Mouse (Mus musculus) gastrocnemius, postnatal 10 days (tissue): Measurements from ENCODE around the gene N4bp3. TPM values are rescaled to one million over a fixed set of nuclear protein-coding genes. Genes with fewer than 3 reads are reported as not detected.
"Not testable (repeated sequence)": the region's sequence is repeated elsewhere in the genome, so short reads cannot be mapped to it uniquely, and the experiment has no call there.

Experiments used
- DNase-seq: peaks from one replicate; pipeline ENCODE4 v3.0.0; 2021; ENCODE audit warnings: mixed read lengths
- total RNA-seq, 2 experiments: library from RNA; stranded (reverse); gene quantifications; 2 replicates each; pipeline ENCODE4 v1.2.3; 2021

The N4bp3 gene
- total RNA-seq, 2 experiments from 2014 or later: 12.2 to 15.7 TPM

DNA sequence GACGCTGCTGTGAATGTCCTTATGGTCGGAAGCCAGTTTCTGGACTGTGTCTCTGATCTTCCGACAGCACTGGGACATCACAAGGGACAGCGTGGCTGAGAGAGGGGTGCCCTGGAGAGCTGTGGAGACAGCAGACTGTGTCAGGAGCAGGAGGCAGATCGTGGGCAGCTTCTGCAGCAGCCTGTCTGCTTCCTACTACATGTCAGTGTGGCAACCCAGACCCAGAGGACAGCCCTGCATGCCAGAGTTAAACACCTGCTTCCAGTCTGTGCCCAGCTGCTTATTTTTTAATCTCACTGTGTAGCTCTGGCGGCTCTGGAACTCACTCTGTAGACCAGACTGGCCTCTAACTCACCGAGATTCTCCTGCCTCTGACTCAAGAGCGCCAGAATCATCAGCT is 22.7 kb downstream of the N4bp3 start:
- DNase-seq: no peak

DNA sequence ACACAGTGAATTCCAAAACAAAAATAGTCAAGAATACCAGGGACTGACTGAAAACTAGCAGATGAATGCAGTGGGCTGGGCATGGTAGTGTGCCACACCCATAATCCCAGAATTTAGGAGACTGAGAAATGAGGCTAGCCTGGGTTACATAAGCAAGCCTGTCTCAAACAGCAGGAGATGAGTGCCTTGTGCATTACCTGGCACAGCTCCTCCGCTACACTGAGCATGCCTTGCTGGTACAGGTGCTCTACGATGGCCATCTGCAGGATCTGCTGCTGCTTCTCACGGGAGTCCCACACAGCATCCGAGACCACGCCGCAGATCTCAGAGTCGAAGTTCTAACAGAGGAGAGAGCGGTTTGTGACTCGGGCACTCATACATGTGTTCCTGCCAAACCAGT is 23.2 kb downstream of the N4bp3 start:
- no peak for DNase-seq

DNA sequence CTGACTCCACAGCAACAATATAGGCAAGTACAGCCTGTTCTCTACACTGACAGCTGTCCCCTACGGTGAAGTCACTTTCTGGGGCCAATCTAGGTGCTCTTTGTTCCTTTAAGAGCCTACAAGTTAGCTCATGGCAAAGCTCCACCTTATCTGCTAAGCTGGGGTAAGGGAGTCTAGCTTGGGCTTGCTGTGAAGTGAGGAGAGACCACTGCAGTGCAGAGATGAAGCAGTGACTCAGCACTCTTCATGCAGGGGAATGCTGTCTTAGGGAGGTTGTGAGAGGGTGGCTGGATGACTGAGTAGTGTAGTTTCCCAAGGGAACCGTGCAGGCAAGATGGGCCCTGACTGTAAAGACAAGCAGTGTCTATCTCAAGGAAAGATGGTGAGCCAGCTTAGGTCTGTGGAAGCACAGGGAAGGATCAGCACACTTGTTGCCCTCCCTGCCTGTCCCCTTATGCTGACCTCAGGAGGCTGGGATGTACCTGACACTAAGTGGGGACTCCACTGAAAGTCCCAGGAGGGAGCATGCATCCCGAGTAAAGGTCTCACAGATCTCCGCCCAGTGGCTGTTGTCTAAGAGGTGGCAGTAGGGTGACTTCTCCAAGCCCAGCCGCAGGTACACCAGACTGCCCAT is 25.3 kb downstream of the N4bp3 start:
- no peak for DNase-seq

DNA sequence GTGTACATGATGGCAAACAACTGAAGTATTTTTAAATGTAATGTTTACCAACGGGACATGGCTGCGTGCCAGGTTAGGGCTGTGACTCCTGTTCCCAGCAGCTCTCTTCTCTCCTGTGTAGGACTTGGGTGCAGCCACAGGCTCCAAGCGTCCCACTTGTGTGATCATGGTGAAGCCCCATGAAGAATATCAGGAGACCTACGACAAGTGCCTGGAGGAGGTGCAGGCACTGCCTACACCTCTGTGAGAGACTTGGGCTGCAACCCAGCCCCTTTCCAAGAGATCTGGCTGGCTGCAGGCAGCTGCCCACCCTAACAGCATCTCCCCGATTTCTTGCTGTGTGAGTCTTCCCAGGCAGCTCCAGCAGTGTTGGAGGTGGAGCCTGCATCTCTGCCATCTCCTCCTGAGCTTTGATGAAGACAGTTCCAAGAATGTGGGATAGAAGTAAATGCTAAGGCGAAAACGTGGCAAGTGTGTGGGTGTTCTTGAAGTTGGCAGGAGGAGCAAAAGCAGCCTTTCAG is 27.6 kb downstream of the N4bp3 start:
- DNase-seq: no peak

DNA sequence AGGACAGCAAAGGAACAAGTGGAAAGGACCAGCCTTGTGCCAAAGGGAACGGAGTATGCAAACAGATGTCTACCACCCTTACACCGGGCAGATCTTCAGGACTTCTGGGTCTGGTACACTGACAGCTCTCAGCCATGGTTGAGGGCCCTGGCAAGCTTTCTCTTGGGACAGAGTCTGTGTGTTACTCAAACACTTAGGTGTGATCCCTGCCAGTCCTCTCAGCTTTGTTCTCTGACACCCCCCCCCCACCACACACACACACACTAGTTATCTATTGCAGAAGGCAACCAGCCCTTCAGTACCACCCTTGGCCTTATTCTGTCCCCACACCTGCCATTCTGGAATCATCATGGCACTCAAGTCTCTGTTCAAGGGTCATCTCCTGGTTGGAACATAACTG is 28.9 kb downstream of the N4bp3 start:
- DNase-seq: no peak

DNA sequence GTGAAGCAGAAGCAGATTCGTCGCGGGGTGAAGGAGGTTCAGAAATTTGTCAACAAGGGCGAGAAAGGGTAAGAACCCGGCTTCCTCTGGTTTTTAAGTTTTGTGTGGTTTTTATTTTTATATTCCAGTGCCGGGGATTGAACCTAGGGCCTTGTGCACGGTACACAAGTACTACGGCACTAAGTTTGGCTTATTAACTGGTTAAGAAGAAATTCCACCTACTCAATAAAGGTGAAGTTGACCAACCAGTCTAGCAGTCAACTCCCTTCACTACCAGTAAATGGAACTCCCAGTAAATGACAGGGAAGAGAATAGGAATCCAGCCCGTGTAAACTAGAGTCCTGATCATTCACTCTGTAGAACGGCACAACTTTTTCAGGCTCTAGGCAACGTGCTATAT is 30.6 kb downstream of the N4bp3 start:
- DNase-seq: no peak

DNA sequence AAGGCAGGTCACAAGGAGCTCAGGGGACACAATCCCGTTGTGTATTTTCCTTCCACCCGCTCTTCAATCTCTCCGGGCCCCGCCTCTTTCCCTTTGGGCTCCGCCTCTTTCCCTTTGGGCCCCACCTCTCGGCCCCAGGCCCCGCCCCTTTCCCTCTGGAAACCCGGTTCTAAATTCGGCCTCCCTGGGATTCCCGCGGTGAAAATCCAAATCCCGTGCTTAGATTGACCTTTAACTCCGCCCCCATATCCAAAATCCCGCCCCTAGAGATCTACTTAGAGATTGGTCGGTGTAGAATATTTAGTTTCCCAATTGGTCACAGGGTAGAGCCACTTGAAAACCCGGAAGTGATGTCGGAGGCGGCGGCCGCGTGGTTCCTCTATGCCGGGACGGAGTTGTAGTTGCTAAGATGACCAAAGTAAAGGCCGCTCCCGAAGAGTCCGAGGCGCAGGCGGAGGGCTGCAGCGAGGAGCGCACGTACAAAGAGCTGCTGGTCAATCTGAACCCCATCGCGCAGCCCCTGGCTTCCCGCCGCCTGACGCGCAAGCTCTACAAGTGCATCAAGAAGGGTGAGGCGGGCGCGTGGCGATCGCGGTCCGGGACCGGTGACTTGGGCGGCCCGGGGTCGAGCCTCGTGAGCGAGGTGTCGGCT is 31.1 kb downstream of the N4bp3 start, which contains the start of gene Nhp2:
Gene Nhp2 (plus strand): TSS at position 327 of the 652 bp plus-strand sequence.
- peak; percentile 93 for DNase-seq

DNA sequence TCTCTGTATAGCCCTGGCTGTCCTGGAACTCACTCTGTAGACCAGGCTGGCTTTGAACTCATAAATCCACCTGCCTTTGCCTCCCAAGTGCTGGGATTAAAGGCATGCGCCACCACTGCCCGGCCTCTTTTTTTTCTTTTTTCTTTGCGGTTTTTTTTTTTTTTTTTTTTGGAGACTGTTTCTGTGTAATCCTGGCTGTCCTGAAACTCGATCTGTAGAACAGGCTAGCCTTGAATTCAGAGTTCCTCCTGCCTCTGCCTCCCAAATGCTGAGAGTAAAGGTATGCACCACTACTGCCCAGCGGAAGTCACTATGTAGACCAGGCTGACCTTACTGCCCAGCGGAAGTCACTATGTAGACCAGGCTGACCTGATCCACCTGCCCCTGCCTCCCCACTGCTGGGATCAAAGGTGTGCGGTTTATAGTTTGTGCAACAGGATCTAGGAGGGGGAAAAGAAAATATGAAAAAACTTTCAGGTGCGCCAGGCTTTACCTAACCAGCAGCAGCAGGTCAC is 31.7 kb downstream of the N4bp3 start:
- DNase-seq: no peak

DNA sequence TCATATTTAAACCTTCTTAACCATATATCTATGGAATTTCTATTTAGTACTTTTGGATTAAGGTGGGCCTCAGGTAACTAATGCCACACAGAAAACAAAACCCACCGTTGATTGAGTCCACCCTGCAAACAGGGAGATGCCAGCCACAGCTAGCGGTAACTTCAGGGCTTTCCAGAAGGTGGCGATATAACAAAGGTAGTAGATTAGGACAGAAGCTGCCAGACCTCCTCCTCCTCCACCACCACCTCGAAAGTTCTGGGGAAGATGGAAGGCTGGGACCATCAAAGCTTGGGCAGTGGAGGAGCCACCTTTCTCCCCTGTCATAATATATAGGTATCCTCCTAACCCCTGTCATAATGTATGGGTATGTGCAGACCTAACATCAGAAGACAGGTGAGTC is 32.9 kb downstream of the N4bp3 start:
- peak; percentile 61 for DNase-seq

DNA sequence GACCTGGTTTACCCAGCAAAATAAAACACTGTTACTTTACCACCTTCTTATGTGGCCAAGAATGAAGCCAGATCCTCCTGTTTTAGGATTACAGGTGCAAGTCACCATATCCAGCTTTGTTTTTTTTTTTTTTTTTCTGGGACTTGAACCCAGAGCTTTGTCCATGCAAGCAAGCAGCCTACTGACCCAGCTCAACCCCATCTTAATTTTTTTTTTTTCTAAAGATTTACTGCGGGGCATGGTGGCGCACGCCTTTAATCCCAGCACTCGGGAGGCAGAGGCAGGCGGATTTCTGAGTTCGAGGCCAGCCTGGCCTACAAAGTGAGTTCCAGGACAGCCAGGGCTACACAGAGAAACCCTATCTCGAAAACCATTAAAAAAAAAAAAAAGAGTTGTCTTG is 34.5 kb downstream of the N4bp3 start:
- not testable (repeated sequence) for DNase-seq

DNA sequence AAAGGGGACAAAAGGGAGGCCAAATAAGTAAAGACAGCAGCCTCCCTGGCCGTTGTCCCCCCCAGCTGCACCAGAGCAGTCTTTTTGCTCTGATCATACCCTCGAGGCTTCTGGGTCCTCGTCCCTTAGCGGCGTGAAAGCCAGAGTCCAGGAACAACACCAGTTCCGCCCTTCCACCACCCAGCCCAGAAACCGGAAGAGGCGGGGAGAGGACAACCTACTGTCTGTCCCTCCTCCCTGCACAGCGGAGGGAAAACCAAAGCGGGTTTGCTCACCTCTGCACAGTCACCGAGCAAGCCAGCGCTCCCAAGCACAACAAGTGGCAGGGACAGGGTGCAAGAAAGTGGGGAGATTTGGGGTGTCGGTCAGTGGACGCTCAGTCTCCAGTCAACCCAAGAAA is 35.0 kb downstream of the N4bp3 start:
- DNase-seq: peak; percentile 52

DNA sequence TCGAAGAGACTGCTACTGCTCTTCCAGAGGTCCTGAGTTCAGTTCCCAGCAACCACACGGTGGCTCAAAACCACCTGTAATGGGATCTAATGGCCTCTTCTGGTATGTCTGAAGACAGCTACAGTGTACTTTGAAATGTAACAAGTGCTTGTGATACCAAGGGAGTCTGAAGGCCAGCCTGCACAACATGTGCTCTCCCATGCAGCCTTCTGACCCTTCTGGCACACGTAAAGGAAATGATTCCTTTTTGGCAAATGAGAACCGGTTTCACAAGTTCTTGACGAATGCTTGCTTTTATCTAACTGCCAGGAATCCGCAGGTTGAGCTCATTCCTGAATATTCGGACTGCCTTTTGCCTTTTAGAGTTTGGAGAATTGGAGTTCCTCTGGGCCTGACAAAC is 35.5 kb downstream of the N4bp3 start:
- DNase-seq: no peak

DNA sequence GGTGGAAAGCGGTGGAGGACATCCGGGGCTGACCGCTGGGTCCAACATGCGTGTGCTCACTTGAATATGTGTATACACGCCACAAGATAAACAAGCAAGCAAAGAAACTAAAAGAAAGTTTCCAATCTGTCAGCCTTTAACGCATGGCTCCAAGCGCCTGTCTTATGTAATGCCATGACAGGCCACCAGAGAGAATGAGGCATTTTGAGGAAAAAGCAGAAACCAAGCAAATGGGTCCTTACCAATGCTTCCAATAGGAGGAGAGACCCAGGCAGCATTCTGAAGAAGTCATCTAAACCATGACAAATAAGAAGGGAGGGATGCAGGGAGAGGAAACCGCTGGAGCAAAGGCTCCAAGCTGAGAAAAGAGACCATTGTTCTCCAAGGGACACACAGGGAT is 36.4 kb downstream of the N4bp3 start:
- DNase-seq: no peak

DNA sequence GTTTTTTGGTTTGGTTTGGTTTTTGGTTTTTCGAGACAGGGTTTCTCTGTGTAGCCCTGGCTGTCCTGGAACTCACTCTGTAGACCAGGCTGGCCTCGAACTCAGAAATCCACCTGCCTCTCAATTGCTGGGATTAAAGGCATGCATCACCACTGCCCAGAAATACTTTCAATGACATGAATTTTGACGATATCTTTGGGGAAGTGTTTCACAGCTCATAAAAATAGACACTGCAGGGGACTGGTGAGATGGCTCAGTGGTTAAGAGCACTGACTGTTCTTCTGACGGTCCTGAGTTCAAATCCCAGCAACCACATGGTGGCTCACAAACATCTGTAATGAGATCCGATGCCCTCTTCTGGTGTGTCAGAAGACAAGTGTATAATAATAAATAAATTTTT is 40.7 kb downstream of the N4bp3 start:
- not testable (repeated sequence) for DNase-seq

DNA sequence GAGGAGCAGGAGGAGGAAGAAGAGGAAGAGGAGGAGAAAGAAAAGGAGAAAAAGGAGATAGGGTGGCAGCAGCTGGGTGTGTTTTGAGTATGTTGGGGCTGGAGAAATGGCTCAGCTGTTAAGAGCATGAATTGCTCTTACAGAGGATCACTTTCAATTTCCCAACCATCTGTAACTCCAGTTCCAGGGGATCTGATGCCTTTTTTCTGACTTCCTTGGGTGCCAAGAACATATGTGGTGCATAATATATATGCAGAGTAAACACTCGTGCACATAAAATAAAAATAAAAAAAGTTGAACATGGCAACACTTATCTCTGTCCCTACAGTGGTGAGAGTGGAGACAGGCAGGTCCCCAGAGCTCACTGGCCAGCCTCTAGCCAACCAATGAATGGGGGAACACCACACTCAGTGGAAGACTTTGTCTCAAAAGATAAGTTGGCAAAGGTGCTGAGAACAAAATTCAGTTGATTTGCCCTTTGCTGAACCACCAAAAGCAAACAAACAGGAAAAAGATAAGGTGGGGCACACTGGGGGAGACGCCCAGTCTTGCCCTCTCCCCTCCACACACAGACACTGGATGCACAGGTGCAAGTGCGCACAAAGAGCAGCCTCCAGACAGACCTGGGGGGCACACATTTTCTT is 41.3 kb downstream of the N4bp3 start:
- DNase-seq: no peak

DNA sequence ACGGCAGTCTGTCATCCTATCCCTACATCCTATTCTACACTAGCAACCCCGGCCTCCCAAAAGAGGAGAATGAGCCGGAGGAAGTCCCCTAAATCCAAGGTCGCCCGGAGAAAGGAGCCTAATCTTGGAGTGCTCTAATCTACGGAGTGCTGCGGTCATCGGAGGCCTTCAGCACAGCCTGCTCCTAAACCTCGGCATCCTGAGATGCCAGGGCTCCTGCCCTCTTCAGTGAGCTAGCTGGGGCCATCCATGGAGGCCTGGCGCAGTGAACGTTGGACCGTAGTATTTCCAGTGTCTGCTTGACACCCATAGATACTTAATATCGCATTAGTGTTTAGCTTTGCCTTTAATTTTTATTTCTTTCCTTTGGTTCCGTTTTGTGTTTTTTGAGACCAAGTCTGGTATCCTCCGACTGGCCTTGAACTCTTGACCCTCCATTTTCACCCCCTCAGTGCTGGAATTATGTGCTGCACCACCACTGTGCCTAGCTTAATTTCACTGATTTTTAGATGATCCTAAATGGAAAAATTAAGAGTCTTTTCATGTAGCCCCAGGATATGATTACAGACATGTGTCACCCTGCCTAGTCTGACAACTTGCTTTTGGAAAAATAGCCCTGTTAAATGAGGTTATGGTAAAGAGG is 43.4 kb downstream of the N4bp3 start:
- no peak for DNase-seq

DNA sequence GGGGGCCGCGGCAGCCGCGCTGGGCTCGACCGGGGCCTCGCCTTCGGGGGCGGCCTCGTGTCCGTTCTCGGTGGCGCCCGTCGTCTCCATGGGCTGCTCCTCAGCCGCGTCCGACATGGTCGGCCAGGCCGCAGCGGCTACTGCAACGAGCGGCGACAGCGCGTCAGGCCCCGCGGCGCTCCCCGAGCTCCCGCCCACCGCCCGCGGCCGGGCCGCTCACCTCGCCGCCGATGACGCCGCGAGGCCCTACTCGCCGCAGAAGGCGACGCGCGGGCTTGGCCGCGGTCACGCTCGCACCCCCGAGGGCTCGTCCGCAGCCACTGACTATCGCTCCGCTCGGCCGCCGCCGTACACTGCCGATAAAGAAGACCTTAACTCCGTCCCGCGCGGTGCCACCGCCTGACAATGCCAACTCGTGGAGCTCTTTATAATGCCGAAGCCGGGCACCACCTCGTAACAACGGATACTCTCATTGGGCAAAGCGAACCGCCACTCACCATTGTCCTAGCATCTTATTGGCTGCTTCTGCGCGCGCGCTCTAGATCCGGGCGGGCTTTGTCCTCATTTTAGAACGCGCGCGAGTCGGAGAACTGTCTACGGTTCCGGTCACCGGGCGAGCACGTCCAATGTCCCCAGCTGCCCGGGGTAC is 44.1 kb downstream of the N4bp3 start, which contains the start of gene Hnrnpab:
Gene Hnrnpab (minus strand): TSS at position 401 of the 649 bp plus-strand sequence.
- DNase-seq: peak; percentile 92

DNA sequence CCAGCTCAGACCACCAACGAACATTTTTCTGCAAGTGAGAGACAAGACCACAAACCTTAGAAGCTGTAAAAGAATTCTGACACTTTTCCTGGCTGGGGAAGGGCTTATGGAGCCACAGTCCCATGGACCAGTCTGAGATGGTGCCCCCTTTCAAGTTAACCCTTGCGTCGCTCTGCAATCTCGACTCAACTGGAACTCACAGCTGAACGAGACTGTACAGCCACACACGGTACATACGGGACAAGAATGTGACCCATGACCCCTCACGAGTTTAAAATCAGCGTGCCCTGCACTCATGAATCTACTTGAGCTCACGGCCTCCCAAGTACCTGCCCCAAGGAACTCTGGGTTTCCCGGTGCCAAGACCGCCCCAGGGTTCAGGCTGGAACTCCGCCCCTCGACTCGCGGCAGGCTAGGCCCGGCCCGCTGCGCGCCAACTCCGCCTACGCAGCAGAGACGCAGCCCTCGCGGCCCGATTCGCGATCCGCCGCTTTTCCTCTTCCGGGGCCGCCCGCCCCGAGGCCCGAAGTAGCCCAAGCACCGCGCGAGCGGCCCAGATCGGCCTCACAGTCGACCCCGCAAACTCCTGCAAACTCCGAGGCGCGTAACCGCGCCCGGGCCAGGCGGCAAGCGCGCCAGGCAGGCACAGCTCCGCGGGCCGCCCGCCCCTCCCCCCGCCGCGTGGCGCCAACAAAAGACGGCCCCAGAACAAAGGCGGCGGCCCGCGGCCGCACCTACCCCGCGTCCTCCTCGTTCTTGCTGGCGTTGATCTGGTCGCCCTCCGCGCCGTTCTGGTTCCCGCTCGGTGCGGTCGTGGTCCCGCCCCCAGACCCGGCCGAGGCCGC is 44.8 kb downstream of the N4bp3 start:
- DNase-seq: peak; percentile 85

DNA sequence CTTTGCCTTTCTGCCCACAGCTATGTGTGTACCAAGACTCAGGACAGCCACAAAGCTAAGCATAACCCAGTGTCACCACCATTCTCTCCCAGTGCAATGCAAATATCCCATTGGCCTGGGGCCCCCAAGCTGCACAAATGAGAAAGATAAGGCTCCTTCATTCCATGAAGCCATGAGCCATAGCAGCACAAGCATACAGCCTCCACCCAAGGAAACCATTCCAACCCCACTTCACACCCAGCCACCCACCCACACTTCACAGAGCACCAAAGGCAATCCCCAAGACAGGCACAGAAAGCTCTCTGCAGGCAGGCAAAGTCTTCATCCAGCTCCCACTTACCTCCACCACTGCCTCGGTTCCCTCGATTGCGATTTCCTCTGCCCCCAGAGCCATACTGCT is 48.4 kb downstream of the N4bp3 start:
- no peak for DNase-seq

DNA sequence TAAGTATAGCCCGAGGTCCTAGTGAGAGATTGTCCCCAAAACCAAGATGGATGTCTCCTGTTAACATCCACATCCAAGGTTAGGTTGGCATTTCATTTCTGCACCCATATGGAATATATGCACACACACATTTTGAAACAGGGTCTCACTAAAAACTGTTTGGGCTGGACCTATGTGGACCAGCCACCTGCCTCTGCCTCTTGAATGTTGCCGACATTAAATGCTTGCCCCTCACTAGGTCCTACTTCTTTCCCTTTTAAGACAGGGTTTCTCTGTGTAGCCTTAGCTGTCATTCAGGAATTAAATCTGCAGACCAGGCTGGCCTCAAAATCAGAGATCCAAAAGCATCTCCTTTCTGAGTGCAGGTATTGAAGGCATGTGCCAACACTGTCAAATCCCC is 53.1 kb downstream of the N4bp3 start:
- no peak for DNase-seq

DNA sequence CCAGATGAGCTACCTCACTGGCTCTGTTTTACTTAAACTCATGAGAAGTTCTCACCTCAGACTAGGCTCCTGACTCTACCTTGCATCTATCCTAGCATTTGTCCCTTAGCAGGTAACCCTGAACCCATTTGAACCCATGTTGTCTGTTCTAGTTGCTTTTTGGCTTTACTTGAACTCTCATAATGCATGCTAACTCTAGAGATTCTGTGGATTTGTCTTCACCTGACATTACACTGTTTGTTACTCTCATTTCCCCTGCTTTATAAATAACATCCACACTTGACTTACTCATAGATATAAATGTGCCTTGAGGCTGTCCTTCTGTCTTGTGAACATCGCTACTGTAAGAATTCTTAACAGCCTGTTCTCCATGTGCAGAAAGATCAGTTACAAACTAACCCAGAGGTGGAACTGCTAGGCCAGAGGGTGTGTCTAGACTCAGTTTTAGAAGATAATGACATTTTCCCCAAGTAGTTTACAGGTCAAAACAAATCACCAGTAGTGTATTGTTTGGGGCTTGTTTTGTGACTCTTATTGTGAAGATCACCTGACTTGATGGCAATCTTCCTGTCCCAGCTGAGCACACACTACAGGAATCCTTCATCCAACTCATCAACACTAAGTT is 55.1 kb downstream of the N4bp3 start:
- no peak for DNase-seq
